Mouse (Mus musculus): ENCODE measurements around the gene Gfra1. TPM values are rescaled to one million over a fixed set of nuclear protein-coding genes. Genes with fewer than 3 reads are reported as not detected.

The Gfra1 gene
- polyA plus RNA-seq, 1 experiment, result 44.8 TPM

DNA sequence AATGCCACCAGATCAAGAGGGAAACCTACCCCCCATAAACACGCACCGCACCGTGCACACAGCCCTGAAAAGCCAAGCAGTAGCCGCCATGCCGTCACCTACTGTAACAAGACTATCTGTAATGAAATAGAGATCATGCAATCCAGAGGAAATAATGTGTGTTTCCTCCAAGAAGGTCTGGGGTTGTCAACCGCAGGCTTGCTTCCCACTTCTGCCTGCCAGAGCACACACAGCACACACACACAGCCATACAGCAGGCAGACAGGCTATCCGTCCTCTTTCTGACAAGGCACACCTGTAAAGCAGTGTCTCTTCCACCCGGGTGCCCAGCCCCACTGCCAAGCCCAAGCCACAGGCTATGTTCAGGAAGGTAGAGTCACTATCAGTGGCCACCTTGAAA lies 66.2 kb downstream of the Gfra1 start:
- DNase-seq (ENCODE audit: low read depth), result no peak
- TF ChIP-seq CTCF (IDR thresholded peaks at IDR 0.05; ENCODE audit: borderline replicate concordance, extremely low read depth, insufficient read depth, insufficient read length) (no peak), POLR2A (IDR thresholded peaks at IDR 0.05; ENCODE audit: borderline replicate concordance, extremely low read depth, insufficient read depth, insufficient read length, poor library complexity, severe bottlenecking) (no peak)

DNA sequence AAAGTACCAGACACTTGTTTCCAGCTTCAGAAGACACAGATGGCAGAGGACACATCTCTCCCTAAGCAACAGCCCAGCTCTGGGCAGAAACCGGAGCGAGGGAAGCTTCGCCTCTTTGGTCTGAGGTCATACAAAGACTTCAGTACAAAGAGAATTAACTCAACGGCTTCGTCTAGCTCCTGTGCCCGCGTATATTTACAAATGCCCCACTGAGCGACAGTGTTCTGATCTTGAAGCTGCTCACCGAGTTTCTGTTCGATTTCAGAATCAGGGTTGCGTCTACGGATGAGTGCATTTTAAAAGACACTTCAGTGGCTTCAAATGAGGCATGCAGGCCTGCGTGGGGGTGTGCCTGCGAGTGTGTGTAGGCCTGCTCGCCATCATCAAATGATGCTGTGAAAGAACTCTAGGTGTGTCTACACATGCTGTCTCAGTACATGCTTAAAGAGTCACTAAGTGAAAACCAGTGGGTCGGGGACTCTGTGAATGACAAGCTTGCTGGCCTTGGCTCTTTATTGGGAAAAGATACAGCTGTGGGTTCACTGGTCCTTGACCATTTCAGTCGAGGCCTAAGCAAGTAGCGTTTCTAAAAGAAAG lies 66.8 kb downstream of the Gfra1 start:
- DNase-seq (ENCODE audit: low read depth), result peak; percentile 62
- TF ChIP-seq CTCF (IDR thresholded peaks at IDR 0.05; ENCODE audit: borderline replicate concordance, extremely low read depth, insufficient read depth, insufficient read length) (no peak), POLR2A (IDR thresholded peaks at IDR 0.05; ENCODE audit: borderline replicate concordance, extremely low read depth, insufficient read depth, insufficient read length, poor library complexity, severe bottlenecking) (no peak)

DNA sequence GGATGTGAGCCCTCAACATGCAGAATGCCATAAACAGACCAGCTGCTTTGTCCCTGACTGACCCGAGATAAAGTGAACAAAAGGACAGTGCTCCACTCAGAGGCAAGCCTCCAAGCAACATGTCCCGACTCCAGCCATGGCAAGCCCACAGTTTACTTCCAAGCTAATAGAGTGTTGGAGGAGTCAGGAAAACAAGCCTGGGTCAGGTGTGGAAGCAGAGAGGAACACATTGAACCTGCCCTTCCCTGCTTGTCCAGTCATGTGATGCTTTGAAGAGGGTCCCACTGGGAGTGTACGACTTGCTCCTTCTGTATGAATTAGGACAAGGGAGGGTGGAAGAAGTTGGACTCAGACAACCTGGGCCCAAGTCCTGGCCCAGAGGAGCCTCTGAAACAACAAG lies 72.4 kb downstream of the Gfra1 start:
- TF ChIP-seq CTCF (IDR thresholded peaks at IDR 0.05; ENCODE audit: borderline replicate concordance, extremely low read depth, insufficient read depth, insufficient read length), result no peak
- TF ChIP-seq POLR2A (IDR thresholded peaks at IDR 0.05; ENCODE audit: borderline replicate concordance, extremely low read depth, insufficient read depth, insufficient read length, poor library complexity, severe bottlenecking), result no peak
- no peak for DNase-seq (ENCODE audit: low read depth)

DNA sequence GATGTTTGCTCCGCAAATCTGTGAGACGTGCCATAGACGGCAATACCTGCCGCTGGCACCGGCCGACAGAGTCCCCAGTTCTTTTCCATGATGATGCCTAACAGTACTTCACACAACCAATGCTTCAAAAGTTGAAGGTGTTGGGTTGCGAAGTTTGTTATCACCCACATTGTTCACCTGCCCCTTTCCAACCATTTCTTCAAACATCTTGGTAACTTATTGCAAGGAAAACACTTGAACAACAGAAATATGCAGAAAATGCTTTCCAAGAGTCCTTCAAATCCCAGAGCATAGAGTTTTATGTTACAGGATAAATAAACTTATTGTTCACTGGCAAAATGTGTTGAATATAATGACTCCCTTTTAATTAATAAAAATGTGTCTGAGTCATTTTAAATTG lies 73.2 kb downstream of the Gfra1 start:
- TF ChIP-seq CTCF (IDR thresholded peaks at IDR 0.05; ENCODE audit: borderline replicate concordance, extremely low read depth, insufficient read depth, insufficient read length), result no peak
- TF ChIP-seq POLR2A (IDR thresholded peaks at IDR 0.05; ENCODE audit: borderline replicate concordance, extremely low read depth, insufficient read depth, insufficient read length, poor library complexity, severe bottlenecking), result no peak
- no peak for DNase-seq (ENCODE audit: low read depth)

DNA sequence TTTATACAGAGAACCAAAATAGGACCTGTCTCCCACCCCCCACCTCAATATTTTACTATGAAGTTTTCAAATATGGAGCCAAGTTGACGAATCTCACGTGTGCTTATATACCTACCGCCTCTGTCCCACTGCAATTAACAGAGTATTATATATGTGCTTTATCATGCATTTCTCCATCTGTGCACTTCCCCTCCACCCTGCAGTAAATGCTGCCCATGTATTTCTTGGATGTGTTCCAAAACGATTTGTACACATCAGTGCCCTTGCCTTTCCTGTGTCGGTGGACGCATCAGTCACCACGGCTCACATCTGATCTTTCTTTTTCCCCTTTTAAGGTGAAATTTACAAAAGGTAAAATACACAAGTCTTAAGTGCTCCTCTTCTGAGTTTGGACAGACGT lies 77.7 kb downstream of the Gfra1 start:
- TF ChIP-seq CTCF (IDR thresholded peaks at IDR 0.05; ENCODE audit: borderline replicate concordance, extremely low read depth, insufficient read depth, insufficient read length), result no peak
- TF ChIP-seq POLR2A (IDR thresholded peaks at IDR 0.05; ENCODE audit: borderline replicate concordance, extremely low read depth, insufficient read depth, insufficient read length, poor library complexity, severe bottlenecking), result no peak
- peak; percentile 58 for DNase-seq (ENCODE audit: low read depth)

DNA sequence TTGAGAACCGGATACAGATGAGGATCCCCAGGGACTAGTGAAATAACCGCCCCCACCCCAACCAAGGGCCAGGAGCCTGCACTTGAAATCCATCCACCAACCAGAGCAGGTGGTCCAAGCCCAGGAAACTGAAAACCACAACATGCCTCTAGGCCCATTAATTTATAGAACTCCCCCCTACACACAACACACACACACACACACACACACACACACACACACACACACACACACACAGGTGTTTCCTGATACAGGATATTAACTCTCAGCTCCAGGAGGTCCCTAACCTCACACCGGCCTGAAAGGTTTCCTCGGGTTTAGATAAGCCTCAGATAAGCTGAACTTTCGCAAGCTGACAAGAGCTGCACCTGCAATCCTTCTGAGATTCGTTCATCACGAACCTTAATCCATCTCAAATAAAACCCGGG lies 79.0 kb downstream of the Gfra1 start:
- TF ChIP-seq CTCF (IDR thresholded peaks at IDR 0.05; ENCODE audit: borderline replicate concordance, extremely low read depth, insufficient read depth, insufficient read length) (no peak), POLR2A (IDR thresholded peaks at IDR 0.05; ENCODE audit: borderline replicate concordance, extremely low read depth, insufficient read depth, insufficient read length, poor library complexity, severe bottlenecking) (no peak)
- no peak for DNase-seq (ENCODE audit: low read depth)

DNA sequence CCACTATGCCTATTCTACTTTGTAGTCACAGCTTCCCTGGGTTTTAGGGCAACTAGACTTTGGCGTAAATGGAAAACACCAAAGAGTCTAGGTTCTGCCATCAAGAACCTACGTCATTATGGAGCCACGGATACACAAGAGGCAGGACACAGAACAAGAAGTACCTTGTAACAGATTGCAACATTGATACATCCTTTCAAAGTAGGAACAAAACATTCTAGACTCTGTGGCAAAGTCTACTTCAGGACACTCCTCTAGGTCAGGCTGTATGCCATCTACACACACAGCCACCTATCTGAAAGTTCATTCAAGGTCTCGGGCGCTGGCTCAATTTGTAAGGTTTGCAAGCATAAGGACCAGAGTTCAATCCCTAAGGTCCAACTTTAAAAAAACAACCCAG lies 81.1 kb downstream of the Gfra1 start:
- no peak for DNase-seq (ENCODE audit: low read depth)
- TF ChIP-seq CTCF (IDR thresholded peaks at IDR 0.05; ENCODE audit: borderline replicate concordance, extremely low read depth, insufficient read depth, insufficient read length) (no peak), POLR2A (IDR thresholded peaks at IDR 0.05; ENCODE audit: borderline replicate concordance, extremely low read depth, insufficient read depth, insufficient read length, poor library complexity, severe bottlenecking) (no peak)

DNA sequence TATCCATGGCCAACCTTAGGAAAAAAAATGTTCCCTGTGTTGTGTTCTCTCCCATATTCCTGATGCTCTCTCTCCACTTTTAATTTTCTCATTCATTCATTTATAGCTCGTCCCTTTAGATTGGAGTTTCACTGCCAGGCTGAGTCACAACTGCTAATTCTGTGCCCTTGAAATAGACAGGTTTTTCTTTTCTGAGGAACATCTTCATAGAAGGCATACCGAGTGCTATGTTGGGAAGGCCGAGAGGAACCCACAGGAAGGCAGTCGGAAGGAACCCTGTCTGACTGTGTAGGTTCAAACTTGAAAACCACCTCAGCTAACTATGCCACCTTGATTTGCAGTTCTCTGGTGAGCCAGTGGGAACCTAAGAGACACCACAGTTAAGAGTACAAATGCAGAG lies 81.6 kb downstream of the Gfra1 start:
- no peak for DNase-seq (ENCODE audit: low read depth)
- TF ChIP-seq CTCF (IDR thresholded peaks at IDR 0.05; ENCODE audit: borderline replicate concordance, extremely low read depth, insufficient read depth, insufficient read length) (no peak), POLR2A (IDR thresholded peaks at IDR 0.05; ENCODE audit: borderline replicate concordance, extremely low read depth, insufficient read depth, insufficient read length, poor library complexity, severe bottlenecking) (no peak)

DNA sequence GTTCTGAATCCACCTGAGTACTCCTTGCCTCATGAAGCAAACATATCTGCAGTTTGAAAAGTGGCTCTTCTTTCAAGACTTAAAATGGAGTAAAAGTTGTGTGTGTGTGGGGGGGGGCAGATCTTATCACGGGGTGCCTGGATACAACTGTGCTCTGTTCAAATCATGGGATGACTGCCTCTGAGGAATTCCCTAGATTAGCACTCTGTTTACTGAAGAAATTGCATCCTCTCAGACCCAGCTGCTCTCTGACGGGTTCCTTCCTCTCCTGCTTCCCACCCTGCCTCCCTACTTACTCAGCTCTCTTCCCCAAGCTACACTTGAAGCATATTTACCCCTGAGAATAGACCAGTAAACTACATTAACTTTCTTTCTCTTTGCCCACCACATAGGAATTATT lies 87.2 kb downstream of the Gfra1 start:
- no peak for DNase-seq (ENCODE audit: low read depth)
- TF ChIP-seq POLR2A (IDR thresholded peaks at IDR 0.05; ENCODE audit: borderline replicate concordance, extremely low read depth, insufficient read depth, insufficient read length, poor library complexity, severe bottlenecking) (no peak), CTCF (IDR thresholded peaks at IDR 0.05; ENCODE audit: borderline replicate concordance, extremely low read depth, insufficient read depth, insufficient read length) (no peak)

DNA sequence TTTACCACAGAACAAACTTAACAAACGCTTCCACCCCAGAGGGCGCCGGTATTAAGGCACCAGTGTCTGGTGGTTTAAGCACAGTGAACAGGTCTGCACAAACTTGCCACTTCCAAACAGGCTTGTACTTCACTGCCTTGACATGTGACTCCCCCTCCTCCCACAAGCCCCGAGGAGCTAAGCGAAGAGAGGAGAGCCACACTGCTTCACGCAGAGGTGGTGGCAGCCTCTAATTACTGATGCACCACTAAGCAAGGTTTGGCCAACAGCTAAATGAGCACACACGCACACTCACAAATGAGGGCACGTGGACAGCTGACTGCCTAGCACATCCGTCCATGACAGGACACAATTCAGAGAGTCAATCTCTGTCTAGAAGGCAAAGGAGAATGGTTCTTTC lies 91.0 kb downstream of the Gfra1 start:
- DNase-seq (ENCODE audit: low read depth), result peak; percentile 69
- TF ChIP-seq POLR2A (IDR thresholded peaks at IDR 0.05; ENCODE audit: borderline replicate concordance, extremely low read depth, insufficient read depth, insufficient read length, poor library complexity, severe bottlenecking), result no peak
- TF ChIP-seq CTCF (IDR thresholded peaks at IDR 0.05; ENCODE audit: borderline replicate concordance, extremely low read depth, insufficient read depth, insufficient read length), result no peak

DNA sequence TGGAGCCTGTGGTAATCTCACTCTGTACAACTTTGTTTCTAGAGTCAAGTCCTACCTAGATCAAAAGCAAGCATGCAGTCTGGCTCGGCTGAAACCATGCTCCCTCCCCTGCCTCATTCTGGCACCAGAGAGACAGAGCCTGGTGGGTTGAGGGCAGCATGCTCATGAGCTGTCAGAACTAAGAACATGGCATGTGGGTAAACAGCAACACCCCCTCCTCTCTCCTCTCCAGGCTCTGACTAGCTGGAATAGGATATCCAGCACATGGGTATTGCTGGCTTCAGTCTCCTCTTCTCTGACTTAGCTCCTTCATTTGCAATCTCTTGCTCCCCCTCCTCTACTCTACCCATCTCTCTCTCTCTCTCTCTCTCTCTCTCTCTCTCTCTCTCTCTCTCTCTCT lies 94.7 kb downstream of the Gfra1 start:
- DNase-seq (ENCODE audit: low read depth), result no peak
- TF ChIP-seq POLR2A (IDR thresholded peaks at IDR 0.05; ENCODE audit: borderline replicate concordance, extremely low read depth, insufficient read depth, insufficient read length, poor library complexity, severe bottlenecking) (no peak), CTCF (IDR thresholded peaks at IDR 0.05; ENCODE audit: borderline replicate concordance, extremely low read depth, insufficient read depth, insufficient read length) (no peak)

DNA sequence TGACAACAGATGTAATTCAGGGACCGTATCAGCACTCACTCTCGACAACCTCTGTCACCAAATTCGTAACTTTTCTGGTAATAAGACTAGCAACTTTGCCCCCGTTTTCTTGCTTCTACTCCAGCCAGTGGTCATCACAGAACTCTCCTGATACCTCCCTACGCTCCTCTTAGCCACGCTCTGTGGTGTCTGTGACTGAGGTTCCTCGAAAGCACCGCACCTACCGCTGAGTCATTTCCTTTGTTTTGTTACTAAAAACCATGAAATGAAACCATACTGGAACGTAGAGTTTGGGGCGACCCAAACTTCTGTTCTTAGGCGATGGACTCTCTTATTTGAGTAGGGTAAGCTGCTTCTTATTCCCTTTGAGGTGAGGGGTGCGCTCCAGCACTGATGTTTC lies 97.6 kb downstream of the Gfra1 start:
- no peak for DNase-seq (ENCODE audit: low read depth)
- TF ChIP-seq CTCF (IDR thresholded peaks at IDR 0.05; ENCODE audit: borderline replicate concordance, extremely low read depth, insufficient read depth, insufficient read length) (no peak), POLR2A (IDR thresholded peaks at IDR 0.05; ENCODE audit: borderline replicate concordance, extremely low read depth, insufficient read depth, insufficient read length, poor library complexity, severe bottlenecking) (no peak)

Data from brain, embryonic 14.5 days (tissue).